Mouse (Mus musculus) forebrain, embryonic 11.5 days (tissue): ENCODE data around the gene Zfp931. TPM values are rescaled to one million over a fixed set of nuclear protein-coding genes. Genes with fewer than 3 reads are reported as not detected.
"Not testable (repeated sequence)": the region's sequence is repeated elsewhere in the genome, so short reads cannot be mapped to it uniquely, and the experiment has no call there.

Experiments
- ATAC-seq: fragments of 200-750 bp; cut with Nextera tagmentation; replicated peaks from 2 replicates; pipeline ENCODE4 v1.8.0; 2017; ENCODE audit warnings: moderate TSS enrichment; ENCODE audit not compliant: low FRiP score
- DNase-seq: peaks from one replicate; pipeline ENCODE4 v3.0.0-alpha.2; 2017; ENCODE audit warnings: low spot score
- H3K27ac ChIP-seq: fragments of 300-500 bp; sonication (generic); 2 replicates; pipeline ENCODE4 v1.5.1; 2014; ENCODE audit warnings: low read depth, low read length
- H3K27me3 ChIP-seq: fragments of 300-500 bp; sonication (generic); 2 replicates; pipeline ENCODE4 v1.6.1; 2014; ENCODE audit warnings: mild to moderate bottlenecking, low read length, mixed read lengths; ENCODE audit not compliant: control insufficient read depth, insufficient read depth
- H3K36me3 ChIP-seq: fragments of 300-500 bp; sonication (generic); 2 replicates; pipeline ENCODE4 v1.6.1; 2014; ENCODE audit warnings: mild to moderate bottlenecking, low read length, moderate library complexity, mixed read lengths; ENCODE audit not compliant: control insufficient read depth, insufficient read depth
- H3K4me1 ChIP-seq: fragments of 300-500 bp; sonication (generic); replicated peaks from 2 replicates; pipeline ENCODE4 v1.6.1; 2014; ENCODE audit warnings: low read length, mixed read lengths; ENCODE audit not compliant: control insufficient read depth, insufficient read depth
- H3K4me2 ChIP-seq: fragments of 300-500 bp; sonication (generic); 2 replicates; pipeline ENCODE4 v1.6.1; 2014; ENCODE audit warnings: low read depth, mild to moderate bottlenecking, low read length, moderate library complexity, mixed read lengths; ENCODE audit not compliant: severe bottlenecking
- H3K4me3 ChIP-seq: fragments of 300-500 bp; sonication (generic); 2 replicates; pipeline ENCODE4 v1.5.1; 2014; ENCODE audit warnings: low read depth, low read length
- H3K9ac ChIP-seq: fragments of 300-500 bp; sonication (generic); 2 replicates; pipeline ENCODE4 v1.6.1; 2014; ENCODE audit warnings: low read length
- H3K9me3 ChIP-seq: fragments of 300-500 bp; sonication (generic); 2 replicates; pipeline ENCODE4 v1.6.1; 2016; ENCODE audit warnings: low read length, mixed read lengths; ENCODE audit not compliant: control insufficient read depth
- WGBS: fragments of 180-500 bp; shearing (Covaris S2); extraction: QIAGEN DNeasy Blood & Tissue Kit; methylation state at CpG from one replicate; pipeline ENCODE4 v1.1.7; 2014; 5-methylcytosine and 5-hydroxymethylcytosine counted together
- polyA plus RNA-seq: library from polyadenylated mRNA; unstranded; fragments of >200 nt; fragmentation: Nextera tagmentation; extraction: Ambion mirVana; gene quantifications from 2 replicates; pipeline ENCODE4 v1.2.1, GENCODE M21; 2014

Zfp931 gene
- polyA plus RNA-seq, 1 experiment from 2014 or later, result 19.7 TPM

DNA sequence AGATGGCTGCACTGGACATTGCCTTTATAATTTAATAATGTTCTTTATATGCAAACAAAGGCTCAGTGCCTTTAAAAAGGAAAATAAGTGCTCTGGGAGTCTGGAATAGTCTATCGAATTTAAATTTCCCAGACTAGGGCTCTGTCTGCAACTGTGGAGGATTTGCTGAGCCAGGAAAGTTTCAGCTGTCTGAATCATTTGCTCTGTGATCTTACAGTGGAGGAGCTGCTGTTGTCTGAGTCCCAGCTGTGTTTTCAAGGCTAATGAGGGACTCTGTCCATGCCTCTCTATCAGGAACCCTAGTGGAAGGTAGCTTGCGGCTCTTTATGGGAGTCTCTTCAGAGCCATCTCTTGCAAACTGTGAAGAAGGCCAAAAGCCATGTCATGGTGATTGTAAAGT is 54.4 kb downstream of the Zfp931 start:
- Histone ChIP-seq H3K9ac (peak overlapping the region; percentile 64; the same call in 1 of the 2 replicates), H3K4me3 (peak overlapping the region; percentile 56), H3K4me2 (peak overlapping the region; percentile 51)
- not testable (repeated sequence) for ATAC-seq, H3K27ac ChIP-seq, H3K9me3 ChIP-seq, H3K36me3 ChIP-seq, DNase-seq, H3K4me1 ChIP-seq, H3K27me3 ChIP-seq
- 16% methylated on average over 2 of the region's 2 CpGs for WGBS

DNA sequence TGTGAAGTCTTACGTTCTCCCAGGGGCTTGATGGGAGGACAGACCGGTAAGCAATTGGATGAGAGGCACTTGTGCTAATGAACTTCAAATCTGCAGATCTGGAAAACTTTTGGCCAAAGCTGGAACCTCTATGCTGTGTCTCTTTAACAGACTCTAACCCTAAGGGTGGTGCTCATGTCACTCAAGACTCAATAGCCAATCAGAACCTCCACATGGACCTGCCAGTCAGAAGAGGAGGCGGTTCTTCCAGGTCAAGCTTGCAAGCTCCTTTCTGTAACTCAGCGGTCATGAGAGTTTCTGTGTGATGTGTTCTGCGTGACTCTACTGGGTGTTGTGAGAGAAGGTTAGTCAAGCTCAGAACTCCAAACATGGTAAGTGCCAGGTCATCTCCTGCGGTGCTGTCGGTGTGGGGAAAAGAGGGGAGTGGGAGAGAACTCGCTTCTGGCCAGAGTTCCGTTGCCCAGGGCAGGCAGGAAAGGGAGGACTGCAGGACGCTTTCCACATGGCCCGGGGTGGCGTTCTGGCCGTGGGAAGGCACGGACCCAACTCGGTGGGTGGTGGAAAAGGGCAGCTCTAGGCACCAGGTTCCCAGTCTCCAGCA is 55.2 kb downstream of the Zfp931 start, which contains the start of gene Zfp971:
Gene Zfp971 (plus strand): TSS at position 274 of the 601 bp plus-strand sequence.
- not testable (repeated sequence) for H3K4me1 ChIP-seq, ATAC-seq, H3K27ac ChIP-seq, H3K9me3 ChIP-seq, H3K27me3 ChIP-seq, H3K36me3 ChIP-seq
- Histone ChIP-seq H3K9ac (peak within 1 kb of the TSS; percentile 64), H3K4me3 (peak within 1 kb of the TSS; percentile 56), H3K4me2 (peak within 1 kb of the TSS; percentile 51)
- 1% methylated on average over 13 of the region's 15 CpGs for WGBS
- peak; percentile 67 for DNase-seq

DNA sequence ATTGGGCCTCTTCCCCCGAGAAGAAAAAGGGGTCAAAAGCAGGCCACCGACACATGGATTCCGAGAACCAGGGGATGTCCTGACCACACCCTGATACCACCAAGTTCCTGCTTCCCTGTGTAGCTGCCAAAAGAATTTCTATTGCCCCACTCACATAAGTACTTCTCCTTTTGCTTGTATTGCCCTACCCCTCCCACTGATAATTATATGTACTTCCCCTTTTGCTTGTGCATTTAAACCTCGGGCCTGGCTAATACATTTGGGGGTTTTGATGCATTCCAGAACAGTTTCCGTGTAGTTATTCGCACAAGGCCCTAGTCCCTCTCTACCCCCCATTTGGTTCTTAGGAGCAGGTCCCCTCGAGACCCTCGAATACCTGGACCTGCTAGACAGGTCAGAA is 57.5 kb downstream of the Zfp931 start:
- H3K27ac ChIP-seq, H3K4me3 ChIP-seq, ATAC-seq, H3K9ac ChIP-seq, DNase-seq, H3K4me2 ChIP-seq, H3K27me3 ChIP-seq, H3K36me3 ChIP-seq, H3K9me3 ChIP-seq, H3K4me1 ChIP-seq: not testable (repeated sequence)
- WGBS, result 89% methylated on average over 8 of the region's 8 CpGs

DNA sequence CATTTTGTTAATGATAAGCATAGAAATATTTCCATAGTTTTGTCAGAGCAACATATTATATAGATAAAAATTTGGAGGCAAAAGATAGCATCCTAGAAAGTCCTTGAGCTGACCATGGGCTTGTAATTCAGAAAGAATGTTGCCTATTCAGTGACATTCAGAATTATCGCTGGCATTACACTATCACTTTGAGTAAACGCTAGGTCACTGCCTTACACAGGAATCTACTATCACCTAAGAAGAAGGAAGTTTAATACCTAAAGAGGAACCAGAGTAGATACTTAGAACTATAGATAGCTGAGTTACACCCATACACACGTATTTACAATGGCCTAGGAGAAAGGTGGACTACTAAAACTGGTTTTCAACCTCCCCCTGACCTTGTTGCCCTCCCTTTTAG is 58.8 kb downstream of the Zfp931 start:
- H3K9me3 ChIP-seq, H3K4me3 ChIP-seq, H3K9ac ChIP-seq, H3K4me1 ChIP-seq, H3K4me2 ChIP-seq, H3K36me3 ChIP-seq, H3K27me3 ChIP-seq, DNase-seq, H3K27ac ChIP-seq, ATAC-seq: not testable (repeated sequence)
- 77% methylated on average over 3 of the region's 3 CpGs for WGBS

Other genes with a start within 250 kb of the Zfp931 start
- gene Gm14325, start 238.1 kb downstream of the Zfp931 start, polyA plus RNA-seq, result 41.0 and 50.2 TPM in 2 replicates
- 1.7 and 3.2 TPM in 2 replicates for gene Gm14327, start 181.4 kb downstream of the Zfp931 start, polyA plus RNA-seq
- 0.52 TPM in 1 of 2 replicates, not detected in the other for gene Zfp972, start 152.9 kb downstream of the Zfp931 start, polyA plus RNA-seq
- gene Gm14326, start 121.2 kb downstream of the Zfp931 start, polyA plus RNA-seq, result 16.2 and 20.0 TPM in 2 replicates
- 13.2 and 16.4 TPM in 2 replicates for gene Zfp971, start 55.2 kb downstream of the Zfp931 start, polyA plus RNA-seq
- 11.3 and 13.5 TPM in 2 replicates for gene Phactr3, start 40.5 kb upstream of the Zfp931 start, polyA plus RNA-seq